Mouse (Mus musculus) adrenal gland, adult 18-20 months (tissue): ENCODE results near the gene Glra3. TPM values are rescaled to one million over a fixed set of nuclear protein-coding genes. Genes with fewer than 3 reads are reported as not detected.

Experiments used
- DNase-seq, 2 experiments: peaks; one replicate each; pipeline ENCODE4 v3.0.0; 2021 to 2022; ENCODE audit warnings: low spot score in 2 of 2
- long read RNA-seq, 2 experiments: library from polyadenylated mRNA; stranded (forward); transcript quantifications; one replicate each; pipeline ENCODE4 v2.0.0; 2021
- total RNA-seq, 2 experiments: library from RNA; stranded (reverse); gene quantifications; 1 replicate in 1 of 2; 2 replicates in 1 of 2; pipeline ENCODE4 v1.2.3; 2021

The Glra3 gene
- total RNA-seq, result not detected
- long read RNA-seq, experiment 1, result 0 reads
- long read RNA-seq, experiment 2, result 0 reads

DNA sequence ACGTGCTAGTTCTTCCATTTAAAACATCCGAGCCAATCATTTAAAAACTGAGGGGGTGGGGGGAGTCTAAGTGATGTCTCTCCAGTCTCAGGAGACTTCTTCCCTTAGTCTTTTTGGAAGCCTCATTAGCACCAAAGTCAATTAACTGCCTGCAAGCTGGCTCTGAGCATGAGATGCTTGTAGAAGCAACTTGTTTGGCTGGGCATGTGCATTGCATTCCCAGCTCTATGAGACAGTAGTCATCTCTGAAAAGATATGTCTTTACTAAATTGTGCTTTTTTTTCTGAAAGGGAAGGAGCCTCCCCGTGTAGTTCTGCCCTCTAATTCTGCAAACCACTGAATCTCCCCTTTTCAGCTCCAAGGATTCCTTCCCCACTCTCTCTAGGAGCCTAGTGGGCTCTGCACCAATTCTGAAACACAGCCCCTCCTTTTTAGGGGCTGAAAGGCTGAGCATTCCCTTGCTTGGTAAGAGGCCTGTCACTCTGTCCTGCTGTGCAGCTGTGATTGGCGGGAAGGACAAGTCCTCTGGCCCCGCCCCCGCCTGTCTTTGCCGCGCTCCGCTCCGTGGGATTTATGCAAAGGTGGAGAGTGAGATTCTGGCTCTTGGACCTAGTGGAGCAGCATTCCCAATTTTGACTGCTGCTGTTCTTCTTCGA is at the start of gene Glra3:
Gene Glra3, plus strand, starts transcription at position 591 of the 656 bp plus-strand sequence.
- DNase-seq, result no peak

GRCm38 (mm10) chr8:55906848-55907247 is 33.4 kb upstream of the Glra3 start, which contains the start of gene Adam29:
Adam29 (minus strand) TSS chr8:55906948.
- no peak for DNase-seq

GRCm38 (mm10) chr8:55940526-55940880 is 243 bp downstream of the Glra3 start:
- DNase-seq, result no peak

GRCm38 (mm10) chr8:55964759-55965320 is 24.6 kb downstream of the Glra3 start:
- DNase-seq, result no peak

DNA sequence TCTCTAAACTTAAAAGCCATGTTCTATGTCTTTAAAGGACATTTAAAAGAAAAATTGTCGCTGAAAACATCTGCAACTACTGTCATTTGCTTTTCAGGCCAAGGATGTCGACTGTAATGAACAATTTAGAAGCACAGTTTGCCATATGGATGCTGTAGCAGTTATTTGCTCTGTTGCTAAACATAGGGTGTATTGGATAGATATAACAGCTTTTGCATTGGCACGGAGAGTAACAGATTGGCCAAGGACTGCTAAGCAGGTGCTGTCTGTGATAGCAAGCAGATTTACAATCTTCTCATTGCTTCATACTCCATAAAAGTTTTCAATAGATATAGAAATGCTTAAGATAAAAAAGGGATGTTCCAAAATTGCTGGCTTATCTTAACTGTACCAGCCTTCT is 57.6 kb downstream of the Glra3 start:
- DNase-seq, result no peak

GRCm38 (mm10) chr8:56054324-56054723 is 114.1 kb downstream of the Glra3 start:
- DNase-seq, result no peak

GRCm38 (mm10) chr8:56063081-56063480 is 122.8 kb downstream of the Glra3 start:
- DNase-seq, result peak; percentile 25 to 59

GRCm38 (mm10) chr8:56070486-56071254 is 130.4 kb downstream of the Glra3 start:
- no peak for DNase-seq

DNA sequence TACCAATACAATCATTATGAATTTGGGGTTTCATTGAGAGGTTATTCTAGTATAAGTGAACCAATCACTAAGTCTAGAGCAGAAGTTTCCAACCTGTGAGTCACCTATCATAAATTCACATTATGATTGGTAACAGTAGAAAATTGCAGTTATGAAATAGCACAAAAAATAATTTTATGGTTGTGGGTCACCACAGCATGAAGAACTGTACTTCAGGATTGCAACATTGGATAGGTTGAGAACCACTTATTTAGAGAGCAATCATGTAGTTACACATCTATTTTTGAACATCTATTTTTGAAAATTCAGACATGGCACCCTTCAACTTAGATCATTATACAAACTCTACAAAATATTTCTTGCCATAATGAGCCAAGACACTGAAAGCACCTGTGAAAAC is 143.4 kb downstream of the Glra3 start:
- no peak for DNase-seq

DNA sequence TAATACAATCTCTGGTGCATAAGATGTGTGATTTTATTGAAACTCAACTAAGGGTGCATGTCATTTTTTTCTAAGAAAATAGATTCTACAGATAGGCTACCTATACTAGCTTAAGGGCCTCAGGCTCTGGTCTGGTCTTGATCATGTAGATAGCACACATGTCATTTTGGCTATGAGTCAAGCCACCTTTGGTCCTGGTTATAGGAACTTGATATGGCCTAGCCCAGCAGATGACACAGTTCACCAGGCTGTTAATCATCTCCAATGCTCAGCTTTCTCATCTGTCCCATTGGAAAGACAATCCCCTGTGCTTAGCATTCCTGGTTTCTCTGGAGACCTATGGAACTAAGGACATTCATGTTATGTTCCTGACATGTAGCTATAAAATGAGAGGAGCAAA is 154.1 kb downstream of the Glra3 start:
- DNase-seq, result no peak

- no peak for DNase-seq
These were observed 170.0 kb downstream of the Glra3 start for GRCm38 (mm10) chr8:56110296-56110695.

DNA sequence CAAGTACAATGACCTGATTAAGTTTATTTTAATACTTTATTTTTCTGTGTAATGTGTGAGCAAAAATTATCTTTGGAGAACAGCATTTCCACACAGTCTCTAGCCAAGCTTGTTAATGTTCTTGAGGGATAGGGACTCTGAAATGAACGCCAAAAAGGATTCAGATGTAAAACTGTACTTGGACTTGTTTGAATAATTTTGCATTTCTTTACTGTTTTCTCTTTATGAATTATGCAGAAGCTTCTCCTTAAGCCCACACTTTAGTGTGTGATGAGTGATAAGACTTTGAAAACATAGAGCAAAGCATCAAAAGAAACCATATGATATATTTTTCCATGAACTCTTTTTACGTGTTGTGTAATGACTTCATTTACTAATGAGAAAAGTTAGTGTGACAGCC is 189.1 kb downstream of the Glra3 start:
- DNase-seq, result no peak

- no peak for DNase-seq
These were observed 210.4 kb downstream of the Glra3 start for GRCm38 (mm10) chr8:56150697-56151096.

- DNase-seq, result no peak
These were observed 211.3 kb downstream of the Glra3 start for GRCm38 (mm10) chr8:56151574-56151973.

- DNase-seq, result no peak
These were observed 218.7 kb downstream of the Glra3 start for GRCm38 (mm10) chr8:56158966-56159365.

Other genes with a start within 250 kb of the Glra3 start
- gene Adam29, start 33.5 kb upstream of the Glra3 start, total RNA-seq, result not detected